Mouse (Mus musculus): ENCODE measurements around the gene Atp6v0d1. TPM values are rescaled to one million over a fixed set of nuclear protein-coding genes. Genes with fewer than 3 reads are reported as not detected.

Atp6v0d1 gene
- polyA plus RNA-seq, 2 experiments: 40.1 to 46.3 TPM

GRCm38 (mm10) chr8:105596362-105597034 is 30.7 kb upstream of the Atp6v0d1 start:
- DNase-seq (ENCODE audit: low read depth in 3 of 3, low spot score in 3 of 3) (no peak), ATAC-seq (ENCODE audit: insufficient read depth) (peak; percentile 78)
- H3K9ac ChIP-seq (replicated peaks): no peak overlapping the region
- TF ChIP-seq CTCF (IDR thresholded peaks at IDR 0.05; ENCODE audit: low read depth): peak; percentile 83
- no peak for TF ChIP-seq EP300 (IDR thresholded peaks at IDR 0.05; ENCODE audit: low read depth)
- H3K36me3 ChIP-seq (replicated peaks; ENCODE audit: control insufficient read depth, insufficient read depth, low read depth): no peaks in the 10 kb centered on the region
- no peaks in the 10 kb centered on the region for H3K9me3 ChIP-seq (ENCODE audit: control insufficient read depth, low read length)
- peaks cover 0 to 9% of the 10 kb centered on the region in 2 experiments; a peak in 3 of 4 replicates for H3K4me1 ChIP-seq (replicated peaks; ENCODE audit: control insufficient read depth in 2 of 2, insufficient read depth in 2 of 2, low read length in 1 of 2)
- H3K27ac ChIP-seq: no peak overlapping the region
- peak overlapping the region; percentile 63 for H3K4me2 ChIP-seq (ENCODE audit: low read depth)
- peak overlapping the region; percentile 31 to 45; a peak in 3 of 4 replicates for H3K4me3 ChIP-seq (ENCODE audit: insufficient read depth in 1 of 2, low read depth in 2 of 2, low read length in 2 of 2)
- H3K27me3 ChIP-seq (ENCODE audit: control insufficient read depth, insufficient read depth, low read length): no peaks in the 10 kb centered on the region
- 3% methylated on average over 14 of the region's 14 CpGs for WGBS (ENCODE audit: insufficient replicate concordance)

GRCm38 (mm10) chr8:105594451-105595242 is 28.8 kb upstream of the Atp6v0d1 start:
- DNase-seq (ENCODE audit: low read depth in 3 of 3, low spot score in 3 of 3) (no peak), ATAC-seq (ENCODE audit: insufficient read depth) (no peak)
- peaks cover 0 to 9% of the 10 kb centered on the region in 2 experiments; a peak in 3 of 4 replicates for H3K4me1 ChIP-seq (replicated peaks; ENCODE audit: control insufficient read depth in 2 of 2, insufficient read depth in 2 of 2, low read length in 1 of 2)
- no peak overlapping the region for H3K9ac ChIP-seq (replicated peaks)
- H3K27ac ChIP-seq: no peak overlapping the region
- no peak overlapping the region for H3K4me3 ChIP-seq (ENCODE audit: insufficient read depth in 1 of 2, low read depth in 2 of 2, low read length in 2 of 2)
- no peaks in the 10 kb centered on the region for H3K27me3 ChIP-seq (ENCODE audit: control insufficient read depth, insufficient read depth, low read length)
- H3K4me2 ChIP-seq (ENCODE audit: low read depth): no peak overlapping the region
- TF ChIP-seq CTCF (IDR thresholded peaks at IDR 0.05; ENCODE audit: low read depth) (no peak), EP300 (IDR thresholded peaks at IDR 0.05; ENCODE audit: low read depth) (no peak)
- H3K9me3 ChIP-seq (ENCODE audit: control insufficient read depth, low read length): no peaks in the 10 kb centered on the region
- H3K36me3 ChIP-seq (replicated peaks; ENCODE audit: control insufficient read depth, insufficient read depth, low read depth): no peaks in the 10 kb centered on the region
- 65% methylated on average over 18 of the region's 18 CpGs for WGBS (ENCODE audit: insufficient replicate concordance)

- no peak for TF ChIP-seq EP300 (IDR thresholded peaks at IDR 0.05; ENCODE audit: low read depth)
- TF ChIP-seq CTCF (IDR thresholded peaks at IDR 0.05; ENCODE audit: low read depth): no peak
- Histone ChIP-seq H3K4me1 (replicated peaks; ENCODE audit: control insufficient read depth in 2 of 2, insufficient read depth in 2 of 2, low read length in 1 of 2) (peaks cover 0 to 9% of the 10 kb centered on the region in 2 experiments; a peak in 3 of 4 replicates), H3K27ac (no peak overlapping the region), H3K4me3 (ENCODE audit: insufficient read depth in 1 of 2, low read depth in 2 of 2, low read length in 2 of 2) (no peak overlapping the region), H3K9me3 (ENCODE audit: control insufficient read depth, low read length) (no peaks in the 10 kb centered on the region), H3K4me2 (ENCODE audit: low read depth) (no peak overlapping the region), H3K36me3 (replicated peaks; ENCODE audit: control insufficient read depth, insufficient read depth, low read depth) (no peaks in the 10 kb centered on the region), H3K9ac (replicated peaks) (no peak overlapping the region), H3K27me3 (ENCODE audit: control insufficient read depth, insufficient read depth, low read length) (no peaks in the 10 kb centered on the region)
- ATAC-seq (ENCODE audit: insufficient read depth): no peak
- DNase-seq (ENCODE audit: low read depth in 3 of 3, low spot score in 3 of 3): no peak
- 35% methylated on average over 15 of the region's 15 CpGs for WGBS (ENCODE audit: insufficient replicate concordance)
Observed at GRCm38 (mm10) chr8:105593859-105594258, 28.0 kb upstream of the Atp6v0d1 start.

GRCm38 (mm10) chr8:105592431-105592830 is 26.6 kb upstream of the Atp6v0d1 start:
- Histone ChIP-seq H3K36me3 (replicated peaks; ENCODE audit: control insufficient read depth, insufficient read depth, low read depth) (no peaks in the 10 kb centered on the region), H3K9me3 (ENCODE audit: control insufficient read depth, low read length) (no peaks in the 10 kb centered on the region), H3K27me3 (ENCODE audit: control insufficient read depth, insufficient read depth, low read length) (no peaks in the 10 kb centered on the region), H3K9ac (replicated peaks) (no peak overlapping the region), H3K4me3 (ENCODE audit: insufficient read depth in 1 of 2, low read depth in 2 of 2, low read length in 2 of 2) (no peak overlapping the region), H3K4me1 (replicated peaks; ENCODE audit: control insufficient read depth in 2 of 2, insufficient read depth in 2 of 2, low read length in 1 of 2) (peaks cover 0 to 9% of the 10 kb centered on the region in 2 experiments; a peak in 3 of 4 replicates), H3K27ac (no peak overlapping the region), H3K4me2 (ENCODE audit: low read depth) (no peak overlapping the region)
- 70% methylated on average over 2 of the region's 2 CpGs for WGBS (ENCODE audit: insufficient replicate concordance)
- TF ChIP-seq CTCF (IDR thresholded peaks at IDR 0.05; ENCODE audit: low read depth) (no peak), EP300 (IDR thresholded peaks at IDR 0.05; ENCODE audit: low read depth) (no peak)
- ATAC-seq (ENCODE audit: insufficient read depth) (no peak), DNase-seq (ENCODE audit: low read depth in 3 of 3, low spot score in 3 of 3) (no peak)

- Histone ChIP-seq H3K9ac (replicated peaks) (no peak overlapping the region), H3K36me3 (replicated peaks; ENCODE audit: control insufficient read depth, insufficient read depth, low read depth) (no peaks in the 10 kb centered on the region), H3K27ac (no peak overlapping the region), H3K4me3 (ENCODE audit: insufficient read depth in 1 of 2, low read depth in 2 of 2, low read length in 2 of 2) (no peak overlapping the region), H3K4me1 (replicated peaks; ENCODE audit: control insufficient read depth in 2 of 2, insufficient read depth in 2 of 2, low read length in 1 of 2) (no peaks in the 10 kb centered on the region; a peak in 1 of 4 replicates), H3K27me3 (ENCODE audit: control insufficient read depth, insufficient read depth, low read length) (no peaks in the 10 kb centered on the region), H3K9me3 (ENCODE audit: control insufficient read depth, low read length) (no peaks in the 10 kb centered on the region), H3K4me2 (ENCODE audit: low read depth) (no peak overlapping the region)
- 38% methylated on average over 3 of the region's 3 CpGs for WGBS (ENCODE audit: insufficient replicate concordance)
- ATAC-seq (ENCODE audit: insufficient read depth) (no peak), DNase-seq (ENCODE audit: low read depth in 3 of 3, low spot score in 3 of 3) (no peak)
- TF ChIP-seq CTCF (IDR thresholded peaks at IDR 0.05; ENCODE audit: low read depth): no peak
- TF ChIP-seq EP300 (IDR thresholded peaks at IDR 0.05; ENCODE audit: low read depth): no peak
Observed at GRCm38 (mm10) chr8:105579719-105580118, 13.9 kb upstream of the Atp6v0d1 start.
